Mouse (Mus musculus) kidney, embryonic 16.5 days (tissue): ENCODE data around the gene Cideb. TPM values are rescaled to one million over a fixed set of nuclear protein-coding genes. Genes with fewer than 3 reads are reported as not detected.

Experiments used
- ATAC-seq: fragments of 200-750 bp; cut with Nextera tagmentation; 2 replicates; pipeline ENCODE4 v1.8.0; 2017; ENCODE audit warnings: moderate TSS enrichment; ENCODE audit not compliant: low FRiP score, low TSS enrichment
- H3K27ac ChIP-seq: fragments of 300-500 bp; sonication (generic); 2 replicates; pipeline ENCODE4 v1.5.1; 2014; ENCODE audit warnings: low read length
- H3K27me3 ChIP-seq: fragments of 300-500 bp; sonication (generic); 2 replicates; pipeline ENCODE4 v1.6.1; 2014; ENCODE audit warnings: low read length, control low read depth, mixed read lengths; ENCODE audit not compliant: insufficient read depth
- H3K36me3 ChIP-seq: fragments of 300-500 bp; sonication (generic); 2 replicates; pipeline ENCODE4 v1.6.1; 2014; ENCODE audit warnings: low read length, control low read depth, mixed read lengths; ENCODE audit not compliant: insufficient read depth
- H3K4me1 ChIP-seq: fragments of 300-500 bp; sonication (generic); 2 replicates; pipeline ENCODE4 v1.6.1; 2014; ENCODE audit warnings: low read length, control low read depth, mixed read lengths; ENCODE audit not compliant: insufficient read depth
- H3K4me2 ChIP-seq: fragments of 300-500 bp; sonication (generic); replicated peaks from 2 replicates; pipeline ENCODE4 v1.6.1; 2014; ENCODE audit warnings: low read depth, low read length
- H3K4me3 ChIP-seq: fragments of 300-500 bp; sonication (generic); 2 replicates; pipeline ENCODE4 v1.5.1; 2014; ENCODE audit warnings: mild to moderate bottlenecking, low read length
- H3K9ac ChIP-seq: fragments of 300-500 bp; sonication (generic); replicated peaks from 2 replicates; pipeline ENCODE4 v1.6.1; 2014; ENCODE audit warnings: low read length
- H3K9me3 ChIP-seq: fragments of 300-500 bp; sonication (generic); 2 replicates; pipeline ENCODE4 v1.6.1; 2016; ENCODE audit warnings: low read length, control low read depth
- WGBS: fragments of 180-500 bp; shearing (Covaris S2); extraction: QIAGEN DNeasy Blood & Tissue Kit; methylation state at CpG from one replicate; pipeline ENCODE4 v1.1.7; 2014; 5-methylcytosine and 5-hydroxymethylcytosine counted together
- polyA plus RNA-seq: library from polyadenylated mRNA; unstranded; fragments of >200 nt; fragmentation: Nextera tagmentation; extraction: Ambion mirVana; gene quantifications from 2 replicates; pipeline ENCODE4 v1.2.1, GENCODE M21; 2015

Cideb gene
- polyA plus RNA-seq, 1 experiment from 2014 or later: 21.1 TPM

DNA sequence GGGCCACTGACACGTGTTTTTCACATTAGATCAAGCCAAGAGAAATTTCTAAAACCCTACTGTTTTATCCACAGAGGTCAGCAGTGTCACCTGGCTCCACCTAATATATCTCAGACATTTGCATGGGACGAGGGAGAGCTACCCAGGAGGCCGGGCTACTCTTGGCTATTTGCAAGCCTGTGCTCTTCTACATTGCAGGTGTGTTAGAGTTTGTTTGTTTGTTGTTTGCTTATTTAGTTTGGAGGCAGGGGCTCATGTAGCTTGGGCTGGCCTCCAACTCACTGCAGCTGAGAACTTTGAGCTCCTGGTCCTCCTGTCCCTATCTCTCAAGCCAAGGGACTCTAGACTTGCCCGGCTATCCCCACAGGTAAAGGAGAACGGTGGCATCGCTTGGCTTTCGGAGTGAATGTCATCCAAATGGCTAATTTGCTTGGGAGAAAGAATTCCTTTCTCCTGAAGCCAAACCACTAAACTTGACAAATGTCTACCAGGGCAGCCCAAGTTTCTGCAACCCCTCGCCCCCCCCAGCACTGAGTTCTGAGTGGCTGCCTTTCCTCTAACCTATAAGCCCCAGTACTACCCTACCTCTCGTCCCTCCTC is 24.2 kb upstream of the Cideb start:
- H3K9ac ChIP-seq: peak overlapping the region; percentile 50

DNA sequence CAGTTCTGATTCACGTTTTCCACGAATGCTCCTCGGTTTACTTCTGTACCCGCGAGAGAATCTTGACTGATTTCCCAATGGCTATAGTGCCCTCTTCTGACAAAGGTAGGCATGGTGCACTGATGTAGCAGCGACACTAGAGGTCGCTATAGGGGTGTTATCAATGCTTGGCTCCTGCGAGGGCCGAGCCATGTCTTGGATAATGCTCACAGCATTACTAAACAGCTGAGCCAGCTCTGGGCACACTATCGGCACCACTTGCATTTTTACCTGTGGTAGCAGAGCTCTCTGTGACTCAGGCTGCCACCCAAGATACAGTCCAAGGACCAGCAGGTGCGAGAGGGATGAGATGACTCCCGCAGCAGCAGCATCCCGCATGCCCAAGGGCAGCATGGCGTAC is 23.1 kb upstream of the Cideb start:
- H3K4me2 ChIP-seq: peak overlapping the region; percentile 41
- 13% methylated on average over 14 of the region's 14 CpGs for WGBS
- peak overlapping the region; percentile 40; the same call in 1 of the 2 replicates for H3K9ac ChIP-seq
- H3K4me1 ChIP-seq: peaks cover 14% of the 10 kb centered on the region
- no peaks in the 10 kb centered on the region for H3K36me3 ChIP-seq
- H3K9me3 ChIP-seq: no peaks in the 10 kb centered on the region
- H3K27me3 ChIP-seq: peaks cover 12% of the 10 kb centered on the region
- H3K27ac ChIP-seq: no peak overlapping the region
- ATAC-seq: peak; percentile 53; the same call in 1 of the 2 replicates
- H3K4me3 ChIP-seq: peak overlapping the region; percentile 28

More for the DNA sequence above, 24.2 kb upstream of the Cideb start:
- peak overlapping the region; percentile 63 for H3K4me2 ChIP-seq
- H3K4me3 ChIP-seq: peak overlapping the region; percentile 51
- no peaks in the 10 kb centered on the region for H3K36me3 ChIP-seq
- peaks cover 12% of the 10 kb centered on the region for H3K27me3 ChIP-seq
- H3K27ac ChIP-seq: peak overlapping the region; percentile 80
- no peaks in the 10 kb centered on the region for H3K9me3 ChIP-seq
- peaks cover 14% of the 10 kb centered on the region for H3K4me1 ChIP-seq
- 39% methylated on average over 9 of the region's 9 CpGs for WGBS
- no peak for ATAC-seq

DNA sequence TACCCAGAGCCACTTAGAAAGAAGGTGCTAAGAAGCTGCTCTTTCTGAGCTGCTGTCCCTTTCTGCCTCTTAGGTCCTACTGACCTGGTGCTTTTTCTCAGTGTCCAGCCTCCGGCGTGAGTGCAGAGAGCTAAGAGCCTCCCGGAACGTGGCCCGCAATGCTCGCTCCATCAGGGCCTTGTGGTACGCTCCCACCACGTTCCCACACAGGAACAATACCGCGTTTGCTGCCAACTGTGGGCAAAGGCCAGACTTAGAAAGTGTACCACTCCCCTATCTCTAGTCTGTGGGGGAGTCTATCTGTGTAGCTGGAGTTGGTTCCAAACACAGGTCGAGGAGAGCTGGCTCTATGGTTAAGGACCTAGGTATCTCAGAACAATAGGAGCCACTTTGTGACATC is 22.5 kb upstream of the Cideb start:
- H3K27me3 ChIP-seq: peaks cover 12% of the 10 kb centered on the region
- no peak overlapping the region for H3K4me3 ChIP-seq
- no peaks in the 10 kb centered on the region for H3K36me3 ChIP-seq
- H3K9ac ChIP-seq: no peak overlapping the region
- 78% methylated on average over 11 of the region's 11 CpGs for WGBS
- no peaks in the 10 kb centered on the region for H3K9me3 ChIP-seq
- no peak overlapping the region for H3K27ac ChIP-seq
- no peak overlapping the region for H3K4me2 ChIP-seq
- H3K4me1 ChIP-seq: peaks cover 14% of the 10 kb centered on the region
- ATAC-seq: no peak

DNA sequence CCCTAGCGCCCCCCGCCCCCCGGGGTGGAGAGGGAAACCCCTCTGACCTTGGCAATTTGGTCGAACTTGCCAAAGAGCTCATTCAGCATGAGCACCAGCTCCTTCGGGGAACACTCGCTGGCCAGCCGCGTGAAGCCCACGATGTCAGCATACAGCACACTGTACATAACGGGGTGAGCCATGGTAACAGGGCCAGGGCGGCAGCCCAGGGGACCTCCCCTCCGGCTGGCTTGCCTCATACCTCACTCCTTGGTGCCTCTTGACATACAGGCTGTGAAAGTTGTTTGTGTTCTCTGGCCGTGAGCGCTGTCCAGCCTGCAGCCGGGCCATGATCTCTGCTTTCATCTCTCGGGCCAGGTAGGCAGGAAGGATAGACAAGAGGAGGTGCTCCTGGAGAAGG is 21.4 kb upstream of the Cideb start:
- Histone ChIP-seq H3K9me3 (no peaks in the 10 kb centered on the region), H3K27me3 (peaks cover 12% of the 10 kb centered on the region), H3K36me3 (no peaks in the 10 kb centered on the region), H3K4me1 (peaks cover 14% of the 10 kb centered on the region), H3K27ac (no peak overlapping the region), H3K9ac (no peak overlapping the region), H3K4me2 (no peak overlapping the region), H3K4me3 (no peak overlapping the region)
- WGBS: 59% methylated on average over 16 of the region's 16 CpGs
- no peak for ATAC-seq

DNA sequence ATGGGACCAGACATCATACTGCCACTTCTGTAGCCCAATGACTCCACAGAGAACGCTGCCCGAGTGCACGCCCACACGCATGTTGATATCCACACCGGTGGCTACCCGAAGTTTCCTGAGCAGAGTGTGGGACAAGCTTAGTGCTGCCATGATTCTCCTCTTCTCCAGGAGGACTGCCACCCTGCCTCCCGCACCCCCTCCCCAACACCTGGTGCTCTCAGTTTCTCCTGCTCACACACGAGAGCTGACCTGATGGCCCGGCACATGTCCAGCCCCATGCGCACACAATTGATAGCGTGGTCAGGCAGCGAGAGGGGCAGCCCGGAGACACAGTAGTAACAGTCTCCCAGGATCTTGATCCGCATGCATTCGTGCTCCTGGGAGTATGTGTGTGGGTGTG is 20.4 kb upstream of the Cideb start:
- WGBS: 85% methylated on average over 15 of the region's 15 CpGs
- Histone ChIP-seq H3K9ac (no peak overlapping the region), H3K4me1 (peaks cover 14% of the 10 kb centered on the region), H3K4me3 (no peak overlapping the region), H3K36me3 (no peaks in the 10 kb centered on the region), H3K9me3 (no peaks in the 10 kb centered on the region), H3K27ac (no peak overlapping the region), H3K27me3 (peaks cover 12% of the 10 kb centered on the region), H3K4me2 (no peak overlapping the region)
- no peak for ATAC-seq

DNA sequence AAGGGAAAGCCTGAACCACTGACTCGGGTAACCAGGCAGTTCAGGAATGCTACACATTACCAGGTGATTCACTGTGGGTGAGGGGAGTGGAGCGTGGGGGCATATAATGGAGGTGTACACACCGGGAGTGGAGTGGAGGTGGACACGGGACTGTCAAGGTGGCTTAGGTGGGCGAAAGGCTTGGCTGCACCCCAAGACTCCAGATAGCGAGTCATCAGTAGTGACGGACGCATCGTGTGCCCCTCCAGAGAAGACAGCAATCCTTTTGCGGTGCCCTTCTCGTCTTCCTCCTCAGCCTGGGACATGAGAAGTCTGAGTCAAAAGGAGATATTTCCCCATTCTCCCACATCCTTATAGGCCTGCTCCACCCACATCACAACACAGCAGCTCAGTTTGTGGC is 19.5 kb upstream of the Cideb start:
- no peak overlapping the region for H3K27ac ChIP-seq
- H3K9me3 ChIP-seq: no peaks in the 10 kb centered on the region
- no peak overlapping the region for H3K9ac ChIP-seq
- no peak overlapping the region for H3K4me3 ChIP-seq
- H3K4me2 ChIP-seq: no peak overlapping the region
- peaks cover 14% of the 10 kb centered on the region for H3K4me1 ChIP-seq
- no peak for ATAC-seq
- H3K36me3 ChIP-seq: no peaks in the 10 kb centered on the region
- H3K27me3 ChIP-seq: peaks cover 12% of the 10 kb centered on the region
- 87% methylated on average over 11 of the region's 11 CpGs for WGBS

DNA sequence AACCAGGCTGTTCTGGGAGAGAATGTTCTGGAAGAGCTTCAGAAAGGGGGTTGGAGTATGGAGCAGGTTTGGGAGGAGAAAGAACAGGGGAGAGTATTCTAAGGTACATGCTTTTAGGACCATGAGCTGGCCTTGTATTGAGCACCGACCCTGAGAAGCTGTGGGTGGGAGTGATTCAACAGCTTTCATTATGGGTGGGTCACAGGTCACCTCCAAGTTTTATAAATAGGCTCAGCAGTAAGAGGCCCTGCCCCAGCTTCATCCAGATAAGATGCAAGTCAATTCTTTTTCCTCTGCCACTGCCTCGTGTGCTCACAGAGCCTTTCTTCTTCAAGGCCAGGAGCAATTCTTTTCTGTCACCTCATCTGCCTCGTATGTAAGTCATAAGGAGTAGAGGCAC is 18.9 kb upstream of the Cideb start:
- Histone ChIP-seq H3K27me3 (peaks cover 6% of the 10 kb centered on the region), H3K9me3 (no peaks in the 10 kb centered on the region), H3K27ac (no peak overlapping the region), H3K4me2 (no peak overlapping the region), H3K9ac (no peak overlapping the region), H3K4me1 (peaks cover 8% of the 10 kb centered on the region), H3K36me3 (no peaks in the 10 kb centered on the region), H3K4me3 (no peak overlapping the region)
- WGBS: 37% methylated on average over 3 of the region's 3 CpGs
- no peak for ATAC-seq

DNA sequence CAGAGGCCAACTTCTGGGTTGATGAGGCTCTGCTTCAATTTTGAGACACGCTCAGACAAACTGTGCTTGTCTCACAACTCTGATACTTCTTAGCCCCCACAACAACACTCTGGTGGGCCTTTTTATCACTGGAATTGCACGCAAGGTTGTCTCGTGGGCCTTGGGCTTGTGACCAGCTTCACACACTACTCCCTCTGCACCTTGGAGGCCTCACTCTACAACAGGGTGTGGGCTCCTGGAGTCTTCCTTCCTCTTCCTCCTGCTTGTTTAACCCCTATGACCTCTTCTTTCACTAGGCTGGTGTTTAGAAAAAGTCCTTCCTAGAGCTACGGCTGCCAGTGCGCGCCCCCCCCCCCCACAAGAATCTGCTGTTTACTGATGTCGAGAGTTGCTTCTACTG is 18.5 kb upstream of the Cideb start:
- Histone ChIP-seq H3K27me3 (peaks cover 1% of the 10 kb centered on the region; the same call in 1 of the 2 replicates), H3K36me3 (no peaks in the 10 kb centered on the region), H3K27ac (no peak overlapping the region), H3K9ac (no peak overlapping the region), H3K4me2 (no peak overlapping the region), H3K4me3 (no peak overlapping the region), H3K4me1 (peaks cover 4% of the 10 kb centered on the region), H3K9me3 (no peaks in the 10 kb centered on the region)
- ATAC-seq: no peak
- WGBS: 65% methylated on average over 7 of the region's 7 CpGs

DNA sequence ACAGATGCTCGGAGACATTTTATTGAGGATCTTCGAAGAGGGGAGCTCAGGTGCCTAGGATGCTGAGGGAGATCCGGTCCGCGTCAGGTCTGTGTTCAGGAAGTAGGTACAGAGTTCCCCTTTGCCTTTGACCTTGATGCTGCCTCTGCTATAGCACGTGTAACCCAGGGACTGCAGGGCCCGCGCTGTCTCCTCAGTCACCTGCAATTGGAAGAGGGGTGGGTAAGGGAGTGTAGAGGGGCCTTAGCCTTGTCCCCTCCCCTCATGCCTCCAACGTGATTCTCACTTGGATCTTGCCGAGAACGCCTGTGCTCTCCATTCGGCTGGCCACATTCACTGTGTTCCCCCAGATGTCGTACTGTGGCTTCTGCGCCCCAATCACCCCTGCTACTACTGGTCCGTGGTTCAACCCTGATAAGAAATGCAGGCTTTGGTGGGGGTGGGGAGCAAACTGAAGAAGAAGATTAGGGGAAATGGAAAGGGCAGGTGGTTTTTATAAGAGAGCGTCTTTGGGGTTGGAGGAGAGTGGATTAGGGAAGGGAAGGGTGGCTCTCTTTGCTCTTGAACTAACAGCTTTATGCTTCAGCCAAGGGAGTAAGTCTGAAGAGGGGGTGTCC is 10.9 kb upstream of the Cideb start:
- Histone ChIP-seq H3K27ac (no peak overlapping the region), H3K4me2 (no peak overlapping the region), H3K9ac (no peak overlapping the region), H3K4me3 (no peak overlapping the region), H3K36me3 (no peaks in the 10 kb centered on the region), H3K4me1 (peaks cover 7% of the 10 kb centered on the region), H3K9me3 (no peaks in the 10 kb centered on the region), H3K27me3 (peaks cover 34% of the 10 kb centered on the region)
- WGBS: 74% methylated on average over 16 of the region's 16 CpGs
- ATAC-seq: no peak

DNA sequence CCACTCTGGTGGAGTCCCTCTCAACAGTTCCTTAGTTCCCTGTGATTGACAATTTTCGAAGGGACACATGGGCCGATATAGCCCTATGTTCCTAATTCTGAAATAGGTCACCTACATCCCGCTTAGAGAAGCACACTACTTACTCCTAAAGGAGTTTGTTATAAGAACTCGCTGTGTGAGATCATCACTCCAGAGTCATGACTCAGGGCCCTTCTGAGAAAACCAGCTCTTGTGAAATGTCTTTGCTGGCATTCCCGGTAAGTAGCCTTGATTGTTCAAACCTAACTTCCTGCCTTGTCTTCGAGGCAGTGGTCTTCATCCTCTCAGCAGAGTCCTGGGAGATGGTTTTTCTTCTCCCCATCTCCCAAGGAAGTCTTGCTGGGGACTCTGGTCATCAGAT is 10.3 kb upstream of the Cideb start:
- Histone ChIP-seq H3K36me3 (no peaks in the 10 kb centered on the region), H3K9ac (no peak overlapping the region), H3K4me1 (peaks cover 7% of the 10 kb centered on the region), H3K27me3 (peaks cover 34% of the 10 kb centered on the region), H3K4me3 (no peak overlapping the region), H3K9me3 (no peaks in the 10 kb centered on the region), H3K27ac (no peak overlapping the region), H3K4me2 (no peak overlapping the region)
- no peak for ATAC-seq
- WGBS: 79% methylated on average over 6 of the region's 6 CpGs
